Mouse (Mus musculus): ENCODE results near the gene B3galt5.

DNA sequence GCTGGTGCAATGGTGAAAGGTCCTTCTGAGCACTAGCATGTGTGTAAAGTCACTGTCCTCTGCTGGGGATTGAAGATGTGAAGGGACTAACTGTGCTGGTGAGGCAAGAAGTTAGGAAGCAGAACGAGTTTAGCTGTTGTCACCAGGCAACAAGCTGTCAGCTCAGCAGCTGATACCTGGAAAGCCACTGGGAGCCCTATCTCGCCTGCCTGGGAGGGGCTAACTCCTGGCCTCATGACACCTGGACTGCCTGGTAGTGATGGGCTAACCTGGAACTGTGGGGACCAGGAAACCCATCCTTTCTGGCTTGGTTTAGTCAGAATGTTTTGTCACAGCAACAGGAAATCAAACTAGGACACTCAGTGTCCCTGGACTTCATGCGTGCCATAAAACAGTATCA lies 41.0 kb downstream of the B3galt5 start:
- no peak for TF ChIP-seq CTCF (IDR thresholded peaks at IDR 0.05; ENCODE audit: control insufficient read depth, insufficient read depth, low read length)
- no peak for TF ChIP-seq POLR2A (IDR thresholded peaks at IDR 0.05; ENCODE audit: borderline replicate concordance, control insufficient read depth, low read depth, low read length)

Measured in bone marrow, adult 2 months (tissue).